Mouse (Mus musculus) lung, postnatal 0 days (tissue): Measurements from ENCODE around the gene Gm49630.
"Not testable (repeated sequence)": the region's sequence is repeated elsewhere in the genome, so short reads cannot be mapped to it uniquely, and the experiment has no call there.

Experiments
- CTCF ChIP-seq: IDR thresholded peaks from 2 replicates; pipeline ENCODE4 v1.5.1; 2016; ENCODE audit warnings: antibody characterized with exemption, mild to moderate bottlenecking
- EP300 ChIP-seq: IDR thresholded peaks from 2 replicates; pipeline ENCODE4 v1.6.1; 2016; ENCODE audit warnings: antibody characterized with exemption, mild to moderate bottlenecking, control low read depth

- not testable (repeated sequence) for TF ChIP-seq CTCF, EP300
Observed at GRCm38 (mm10) chr17:7385364-7385763, 13.6 kb upstream of the Gm49630 start, which contains the start of gene Unc93a2.
